Mouse (Mus musculus) retina, embryonic 14.5 days (tissue): ENCODE data around the gene Krtap31-1.
"Not testable (repeated sequence)": the region's sequence is repeated elsewhere in the genome, so short reads cannot be mapped to it uniquely, and the experiment has no call there.

Experiments used
- DNase-seq: peaks from one replicate; pipeline ENCODE4 v3.0.0-alpha.2; 2015; ENCODE audit warnings: low spot score

Krtap31-1 gene

DNA sequence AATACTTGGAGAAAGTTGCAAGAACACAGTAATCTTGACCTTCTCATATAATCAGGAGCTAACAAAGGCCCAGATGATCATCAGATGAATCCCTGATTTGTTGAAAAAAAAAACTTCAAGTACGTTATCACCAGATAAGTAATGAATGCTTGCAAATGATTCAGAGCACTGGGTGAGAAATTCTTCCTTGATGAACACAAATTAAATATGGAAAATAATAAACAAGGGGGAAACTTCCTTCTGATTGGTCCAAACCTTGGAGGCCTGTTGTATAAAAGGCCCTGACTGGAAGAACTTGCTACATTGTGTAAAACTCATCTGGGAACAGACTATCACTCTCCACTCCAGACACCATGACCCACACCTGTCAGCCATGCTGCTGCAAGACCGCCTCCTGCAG is at the start of gene Krtap31-1:
TSS of gene Krtap31-1 (plus strand) at position 301 of the 400 bp plus-strand sequence.
- DNase-seq: no peak

DNA sequence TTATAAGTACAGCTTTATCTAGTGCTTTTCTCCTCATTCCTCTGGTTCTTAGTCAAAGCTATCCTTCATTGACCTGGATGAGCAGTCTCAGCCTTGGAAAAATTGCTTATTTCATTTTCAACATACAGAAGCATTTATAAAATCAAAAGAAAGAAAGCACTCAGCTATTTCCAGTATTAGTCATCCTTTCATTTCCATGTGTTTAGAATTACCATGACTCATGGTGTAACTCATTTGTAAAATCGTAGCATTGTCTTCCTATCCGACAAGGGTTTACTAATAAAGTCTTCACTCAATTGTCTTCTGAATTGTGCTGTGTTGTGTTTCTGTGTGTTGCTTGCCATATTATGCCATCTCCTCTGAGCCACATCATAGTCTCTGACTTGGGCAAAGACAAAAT is 49.0 kb upstream of the Krtap31-1 start:
- no peak for DNase-seq

DNA sequence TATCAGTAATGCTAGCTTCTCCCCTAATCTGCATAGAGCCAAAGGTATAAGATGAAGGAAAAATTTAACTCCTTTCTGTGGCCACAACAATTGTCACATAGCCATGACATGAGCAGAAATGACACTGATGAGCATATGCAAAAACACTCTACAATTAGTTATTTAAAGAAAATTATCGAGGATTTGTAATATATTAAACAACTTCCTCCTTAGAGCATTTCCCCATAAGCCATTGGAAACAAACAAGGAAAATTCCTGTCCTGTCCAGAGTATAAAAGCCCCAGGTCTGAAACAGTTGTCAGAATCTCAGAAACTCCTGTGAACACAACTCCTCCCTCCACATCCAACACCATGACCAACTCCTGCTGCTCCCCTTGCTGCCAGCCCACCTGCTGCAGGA is 43.5 kb upstream of the Krtap31-1 start, which contains the start of gene Gm11559:
TSS of gene Gm11559 (plus strand) at position 301 of the 400 bp plus-strand sequence.
- DNase-seq: not testable (repeated sequence)

DNA sequence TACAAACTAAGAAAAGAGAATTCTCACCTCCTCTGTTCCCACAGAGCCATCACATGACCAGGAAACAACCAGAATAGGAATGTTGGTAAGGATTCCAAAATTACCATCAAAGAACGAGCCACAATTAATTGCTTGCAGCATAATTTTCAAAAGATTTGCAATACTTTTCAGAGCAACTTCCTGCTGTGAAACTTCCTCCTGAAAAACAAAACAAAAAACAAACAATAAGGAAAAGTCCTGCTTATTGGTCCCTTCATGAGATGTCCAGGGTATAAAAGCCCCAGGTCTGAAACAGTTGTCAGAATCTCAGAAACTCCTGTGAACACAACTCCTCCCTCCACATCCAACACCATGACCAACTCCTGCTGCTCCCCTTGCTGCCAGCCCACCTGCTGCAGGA is 34.6 kb upstream of the Krtap31-1 start, which contains the start of gene Krtap9-1:
TSS of gene Krtap9-1 (plus strand) at position 301 of the 400 bp plus-strand sequence.
- DNase-seq: not testable (repeated sequence)

DNA sequence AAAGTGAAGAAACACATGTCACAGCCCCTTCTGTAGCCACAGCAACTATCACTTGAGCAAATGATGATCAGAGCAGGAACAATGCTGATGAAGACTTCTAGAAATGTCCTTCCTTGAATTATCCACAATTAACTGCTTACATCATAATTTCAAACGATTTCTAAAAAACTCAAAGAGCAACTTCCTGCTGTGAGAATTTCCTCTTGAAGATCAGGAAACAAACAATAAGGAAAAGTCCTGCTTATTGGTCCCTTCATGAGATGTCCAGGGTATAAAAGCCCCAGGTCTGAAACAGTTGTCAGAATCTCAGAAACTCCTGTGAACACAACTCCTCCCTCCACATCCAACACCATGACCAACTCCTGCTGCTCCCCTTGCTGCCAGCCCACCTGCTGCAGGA is 28.8 kb upstream of the Krtap31-1 start, which contains the start of gene Gm11567:
TSS of gene Gm11567 (plus strand) at position 301 of the 400 bp plus-strand sequence.
- DNase-seq: not testable (repeated sequence)

DNA sequence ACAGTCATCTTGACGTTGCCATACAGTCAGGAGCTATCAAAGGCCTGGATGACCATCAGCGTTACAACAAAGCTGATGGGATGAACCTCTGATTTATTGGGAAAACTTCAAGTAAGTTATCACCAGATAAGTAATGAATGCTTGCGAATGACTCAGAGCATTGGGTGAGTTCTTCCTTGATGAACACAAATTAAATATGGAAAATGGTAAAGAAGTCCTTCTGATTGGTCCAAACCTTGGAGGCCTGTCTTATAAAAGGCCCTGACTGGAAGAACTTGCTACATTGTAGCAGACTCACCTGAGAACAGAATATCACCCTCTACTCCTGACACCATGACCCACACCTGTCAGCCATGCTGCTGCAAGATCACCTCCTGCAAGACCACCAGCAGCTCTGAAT is 6.7 kb downstream of the Krtap31-1 start, which contains the start of gene Gm11565:
TSS of gene Gm11565 (plus strand) at position 301 of the 400 bp plus-strand sequence.
- no peak for DNase-seq

DNA sequence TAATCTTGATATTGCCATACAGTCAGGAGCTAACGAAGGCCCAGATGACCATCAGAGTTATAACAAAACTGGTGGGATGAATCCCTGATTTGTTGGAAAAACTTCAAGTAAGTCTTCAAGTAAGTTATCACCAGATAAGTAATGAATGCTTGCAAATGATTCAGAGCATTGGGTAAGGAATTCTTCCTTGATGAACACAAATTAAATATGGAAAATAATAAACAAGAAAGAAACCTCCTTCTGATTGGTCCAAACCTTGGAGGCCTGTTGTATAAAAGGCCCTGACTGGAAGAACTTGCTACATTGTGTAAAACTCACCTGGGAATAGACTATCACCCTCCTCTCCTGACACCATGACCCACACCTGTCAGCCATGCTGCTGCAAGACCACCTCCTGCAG is 28.3 kb downstream of the Krtap31-1 start, which contains the start of gene Krtap31-2:
TSS of gene Krtap31-2 (plus strand) at position 301 of the 400 bp plus-strand sequence.
- DNase-seq: no peak

DNA sequence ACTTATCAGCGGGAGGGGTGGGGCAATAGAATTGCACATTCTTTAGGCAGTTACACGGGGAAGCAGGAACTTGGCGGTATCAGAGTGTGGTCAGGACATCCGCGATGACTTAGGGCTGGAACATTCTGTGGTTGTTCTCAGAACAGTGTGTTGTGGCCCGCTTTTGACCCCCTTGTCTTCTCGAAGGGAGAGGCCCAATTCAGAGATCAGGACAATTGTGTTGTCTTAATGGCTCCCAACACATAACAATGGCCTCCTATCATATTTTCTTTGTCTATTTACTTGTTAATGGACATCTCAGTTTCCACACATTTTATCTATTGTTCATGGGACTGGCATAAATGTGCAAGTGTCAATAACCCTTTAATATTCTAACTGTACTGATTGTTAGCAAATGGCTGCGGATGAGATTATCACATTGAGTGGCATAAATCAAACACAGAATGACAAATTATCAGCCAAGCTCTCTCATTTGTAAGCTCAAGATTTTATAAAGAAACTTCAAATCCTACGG is 30.1 kb downstream of the Krtap31-1 start:
- no peak for DNase-seq

DNA sequence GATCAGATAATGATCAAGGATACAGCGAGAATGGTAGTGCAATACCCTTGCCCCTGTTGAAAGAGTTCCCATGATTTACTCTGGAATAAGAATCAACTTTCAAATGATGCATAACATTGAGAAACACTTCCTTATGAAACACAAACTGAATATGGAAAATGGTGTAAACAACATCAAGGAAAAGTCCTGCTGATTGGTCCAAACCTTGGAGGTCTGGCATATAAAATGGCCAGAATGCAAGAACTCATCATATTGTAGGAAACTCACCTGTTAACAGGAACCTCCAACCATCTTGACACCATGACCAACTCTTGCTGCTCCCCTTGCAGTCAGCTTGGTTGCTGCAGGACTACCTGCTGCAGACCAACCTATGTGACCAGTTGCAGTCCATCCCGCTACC is 40.5 kb downstream of the Krtap31-1 start, which contains the start of gene Krtap9-5:
TSS of gene Krtap9-5 (plus strand) at position 301 of the 400 bp plus-strand sequence.
- DNase-seq: no peak
